Mouse (Mus musculus) v-Abl transformed pro-B cells (cell line): ENCODE measurements around the gene Fdxr.

Experiments used
- in situ Hi-C, 2 experiments: fragments of 400-800 bp; cut with MboI; formaldehyde crosslinking; loops; one replicate each; pipeline ENCODE4 v1.15.1; 2025; ENCODE audit not compliant: unreplicated experiment in 2 of 2

Fdxr gene

DNA sequence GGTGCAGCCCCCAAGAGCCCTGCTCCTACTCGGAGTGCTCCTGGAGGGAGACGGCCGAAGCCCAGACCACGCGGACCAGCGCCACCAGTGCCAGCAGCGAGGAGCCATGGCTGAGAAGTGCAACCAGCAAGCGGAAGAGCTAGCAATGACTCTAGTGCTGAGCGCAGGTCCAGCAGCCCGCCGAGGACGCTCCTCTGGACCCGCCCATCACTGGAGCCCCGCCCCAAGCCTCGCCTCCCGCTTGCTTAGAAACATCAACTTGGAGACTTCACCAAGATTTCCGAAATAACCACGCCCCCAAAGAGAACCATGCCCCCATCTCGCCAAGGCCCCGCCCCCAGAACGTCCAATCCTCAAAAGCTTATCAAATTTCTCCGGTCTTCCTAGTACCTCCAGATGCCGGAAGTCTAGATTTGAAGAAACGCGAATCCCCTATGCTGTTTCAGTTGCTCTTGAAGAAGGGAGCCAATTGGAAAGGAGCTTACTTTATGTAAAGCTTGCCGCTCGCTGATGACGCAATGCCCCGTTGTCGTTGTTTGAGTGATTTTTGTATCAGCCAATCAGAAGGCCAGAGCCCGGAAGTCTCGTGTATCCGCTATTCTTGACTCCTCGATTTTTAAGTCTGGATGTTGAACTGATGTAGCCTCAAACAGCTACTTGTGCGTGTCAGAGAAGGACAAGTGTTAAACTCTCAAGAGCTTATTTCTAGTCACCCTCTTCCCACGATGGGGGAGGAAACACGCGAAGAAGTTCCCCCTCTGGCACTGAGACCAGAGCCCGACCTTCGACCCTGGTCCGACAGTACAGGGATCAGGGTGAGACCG is at the start of gene Fdxr:
Gene Fdxr (minus strand): TSS at position 271 of the 824 bp plus-strand sequence.
- in situ Hi-C loops = loop anchor here in 1 of 2 experiments (10.0 kb wide), 1 partner anchor 182 kb away; the partner anchor contains the start of gene Rab37

DNA sequence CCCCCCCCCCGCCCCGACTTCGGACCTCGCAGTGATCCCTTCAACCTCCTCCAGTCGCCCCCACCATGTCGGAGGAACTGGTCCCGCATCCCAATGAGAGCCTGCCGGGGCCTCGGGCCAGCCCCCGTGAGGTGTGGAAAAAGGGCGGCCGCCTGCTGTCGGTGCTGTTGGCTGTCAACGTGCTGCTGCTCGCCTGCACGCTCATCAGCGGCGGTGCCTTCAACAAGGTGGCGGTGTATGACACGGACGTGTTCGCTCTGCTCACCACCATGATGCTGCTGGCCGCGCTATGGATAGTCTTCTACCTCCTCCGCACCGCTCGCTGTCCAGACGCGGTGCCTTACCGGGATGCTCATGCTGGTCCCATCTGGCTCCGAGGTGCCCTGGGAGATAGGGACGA is 46.5 kb upstream of the Fdxr start:
- in situ Hi-C loops = no loop called here

DNA sequence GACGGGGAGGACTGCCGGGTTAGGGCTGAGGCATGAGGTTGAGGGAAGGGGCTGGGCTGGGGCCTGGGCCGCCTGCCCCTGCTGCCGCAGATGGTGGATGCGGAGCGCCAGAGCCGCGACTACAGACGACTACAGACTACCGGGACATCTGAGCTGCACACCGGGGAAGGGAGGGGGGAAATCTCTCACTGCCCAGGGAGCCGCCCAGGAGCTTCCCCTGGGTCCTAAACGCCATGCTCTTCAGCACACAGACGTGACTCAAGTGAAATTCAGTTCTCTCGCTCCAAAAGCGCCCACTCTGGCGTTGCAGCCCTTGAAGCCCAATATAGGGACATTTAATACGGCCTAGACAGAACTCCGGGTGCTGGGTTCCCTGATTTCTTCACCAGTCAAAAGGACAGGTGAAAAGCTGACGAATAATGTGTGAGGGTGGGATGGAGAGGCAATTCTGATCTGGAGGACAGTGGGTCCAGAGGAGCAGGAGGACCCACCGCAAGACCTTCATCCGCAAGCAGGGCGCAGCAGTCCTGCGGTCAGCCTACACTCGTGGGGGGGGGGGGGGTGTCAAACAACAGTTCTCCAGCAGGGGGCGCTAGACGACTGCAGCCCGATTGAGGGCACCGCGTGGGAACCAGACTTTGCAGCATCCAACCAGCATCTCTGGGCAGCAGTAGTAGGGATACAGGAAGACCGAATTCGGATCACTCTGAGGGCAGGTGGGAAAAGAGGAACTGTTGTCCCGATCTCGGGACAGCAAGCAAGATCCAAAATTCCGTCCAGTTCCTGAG is 45.2 kb upstream of the Fdxr start, which contains the start of gene Ush1g:
Gene Ush1g (minus strand): TSS at position 136 of the 788 bp plus-strand sequence.
- in situ Hi-C loops = no loop called here

DNA sequence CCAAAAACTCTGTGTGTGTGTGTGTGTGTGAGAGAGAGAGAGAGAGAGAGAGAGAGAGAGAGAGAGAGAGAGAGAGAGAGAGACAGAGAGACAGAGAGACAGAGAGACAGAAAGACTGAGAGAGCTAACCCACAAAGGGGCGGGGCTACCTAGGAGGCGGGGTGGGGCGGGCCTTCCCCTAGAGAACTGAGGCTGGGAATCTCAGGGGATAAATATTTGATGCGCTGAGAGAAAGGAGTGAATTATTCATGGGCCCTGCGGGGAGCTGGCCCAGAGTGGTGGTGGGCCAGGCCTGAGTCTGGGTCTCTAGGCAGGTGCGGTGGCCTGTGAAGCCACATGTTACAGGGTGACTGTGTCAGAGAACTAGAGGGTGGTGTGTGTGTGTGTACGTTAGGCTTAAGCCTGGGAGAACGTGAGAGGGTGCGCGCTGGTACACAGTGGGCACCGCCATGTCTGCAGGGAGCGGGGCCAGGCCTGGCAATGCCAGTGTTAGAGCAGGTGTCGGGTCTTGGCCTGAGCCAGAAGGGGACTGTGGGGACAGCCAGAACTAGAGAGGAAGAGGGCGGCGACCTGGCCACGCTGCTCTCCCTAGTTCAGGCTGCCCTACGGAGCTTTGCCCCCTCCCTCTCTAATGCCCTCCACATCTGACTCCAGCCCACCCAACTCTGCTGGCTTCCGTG is 43.0 kb upstream of the Fdxr start:
- in situ Hi-C loops = no loop called here

DNA sequence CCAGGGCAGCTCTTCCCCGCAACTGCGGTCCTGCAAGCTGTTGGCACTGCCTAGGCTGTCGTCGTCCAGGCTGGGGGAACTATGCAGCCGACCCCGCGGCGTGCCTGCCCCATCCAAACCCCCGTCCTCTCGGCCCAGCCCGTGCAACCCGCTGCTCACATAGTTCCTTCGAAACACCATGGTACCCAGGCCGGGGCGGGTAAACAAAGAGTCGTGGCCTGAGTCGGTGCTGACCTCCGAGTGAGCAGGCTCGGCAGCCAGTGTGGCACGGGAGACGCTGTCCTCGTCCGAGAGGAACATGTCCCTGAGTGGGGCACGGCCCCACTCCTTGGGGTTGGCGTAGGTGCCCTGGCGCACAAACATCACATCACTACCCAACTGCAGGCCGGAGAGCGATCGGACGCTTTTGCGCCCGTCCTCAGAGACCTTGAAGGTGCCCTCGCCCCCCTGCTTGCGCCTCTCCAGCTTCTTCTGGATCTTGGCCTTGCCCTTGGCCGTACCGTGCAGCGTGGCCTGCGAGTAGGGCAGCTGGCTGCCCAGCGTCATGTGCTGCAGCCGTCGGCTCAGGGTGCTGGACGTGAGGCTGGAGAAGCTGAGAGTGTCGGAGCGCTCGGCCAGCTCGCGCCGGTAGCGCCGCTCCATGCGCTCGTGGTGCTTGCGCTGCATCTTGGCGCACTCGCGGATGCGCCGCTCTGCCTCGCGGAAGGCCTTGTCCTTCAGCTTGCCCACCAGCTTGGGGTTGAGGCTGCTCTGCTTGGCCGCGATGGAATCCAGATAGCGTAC is 41.6 kb upstream of the Fdxr start:
- in situ Hi-C loops = no loop called here

DNA sequence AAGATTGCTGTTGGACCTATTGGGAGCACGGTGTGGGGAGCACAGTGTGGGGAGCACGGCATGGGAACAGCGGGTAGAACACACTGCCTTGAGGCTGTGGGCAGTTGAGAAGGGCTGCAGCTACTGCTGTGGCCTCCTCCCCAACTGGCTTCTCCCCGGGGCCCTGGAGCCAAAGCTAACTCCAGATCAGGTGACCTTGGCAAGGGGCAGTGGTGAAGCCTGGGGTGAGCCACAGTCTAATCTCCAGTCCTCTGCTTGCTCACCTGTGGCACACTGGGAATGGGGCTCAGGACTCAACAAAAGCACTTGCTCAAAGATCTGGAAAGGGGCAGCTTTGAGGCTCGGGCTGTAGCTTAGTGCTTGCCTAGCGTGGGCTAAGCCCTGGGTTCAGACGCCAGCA is 40.4 kb upstream of the Fdxr start:
- in situ Hi-C loops = no loop called here

DNA sequence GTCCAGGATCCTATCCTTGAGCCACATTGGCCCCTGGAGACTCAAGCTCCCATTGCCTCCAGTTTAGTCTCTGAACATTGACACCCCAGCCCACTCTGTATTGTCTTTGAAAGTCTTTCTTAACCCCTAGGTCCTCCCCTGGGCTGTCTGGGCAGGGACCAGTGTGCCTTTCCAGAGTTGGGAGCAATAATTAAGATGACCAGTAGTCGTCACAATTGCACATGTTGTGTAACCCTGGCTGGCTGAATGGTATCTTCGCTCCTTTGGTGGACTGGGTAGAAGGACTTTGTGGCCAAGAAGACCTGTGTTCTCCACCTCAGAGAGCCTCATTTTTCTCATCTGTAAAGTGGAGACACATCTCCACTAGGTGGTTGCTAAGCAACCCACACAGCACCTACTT is 37.4 kb upstream of the Fdxr start:
- in situ Hi-C loops = no loop called here

DNA sequence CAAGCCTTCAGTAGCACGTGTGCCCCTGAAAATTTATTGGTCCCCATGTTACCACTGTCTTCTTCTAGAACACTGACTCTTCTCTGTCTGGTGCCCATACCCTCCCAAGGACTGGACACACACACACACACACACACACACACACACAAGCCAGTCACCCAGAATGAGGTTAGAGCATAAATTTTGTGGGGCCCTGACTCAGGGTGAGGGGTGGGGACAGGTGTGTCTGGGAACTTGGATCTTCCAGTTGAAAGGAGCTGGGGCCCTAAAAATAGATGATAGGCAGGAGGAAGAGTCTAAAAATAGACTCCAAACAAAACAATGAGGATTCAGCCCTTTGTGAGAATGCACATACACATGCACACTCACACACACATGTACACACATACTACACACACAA is 31.9 kb upstream of the Fdxr start:
- in situ Hi-C loops = no loop called here

DNA sequence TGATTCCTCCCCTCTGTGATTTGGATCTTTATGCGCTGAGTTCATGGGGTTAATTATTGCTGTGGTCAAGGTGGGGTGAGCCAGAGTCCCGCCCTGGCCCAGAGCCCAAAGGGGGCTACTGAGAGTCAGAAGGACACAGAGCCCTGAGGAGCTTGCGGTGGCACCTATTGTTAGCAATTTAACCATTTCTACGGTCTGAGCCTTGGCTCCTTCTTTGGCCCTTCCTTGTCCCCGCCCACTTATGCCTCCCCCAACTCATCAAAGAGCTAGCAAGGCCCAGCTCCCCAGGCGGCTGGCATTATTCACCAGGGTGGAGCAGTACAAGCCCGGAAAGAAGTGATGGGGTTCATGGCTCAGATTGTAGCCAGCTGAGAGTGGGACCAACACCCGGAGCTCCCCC is 30.0 kb upstream of the Fdxr start, which contains the start of gene Otop2:
Gene Otop2 (plus strand): TSS at position 301 of the 400 bp plus-strand sequence.
- in situ Hi-C loops = no loop called here

DNA sequence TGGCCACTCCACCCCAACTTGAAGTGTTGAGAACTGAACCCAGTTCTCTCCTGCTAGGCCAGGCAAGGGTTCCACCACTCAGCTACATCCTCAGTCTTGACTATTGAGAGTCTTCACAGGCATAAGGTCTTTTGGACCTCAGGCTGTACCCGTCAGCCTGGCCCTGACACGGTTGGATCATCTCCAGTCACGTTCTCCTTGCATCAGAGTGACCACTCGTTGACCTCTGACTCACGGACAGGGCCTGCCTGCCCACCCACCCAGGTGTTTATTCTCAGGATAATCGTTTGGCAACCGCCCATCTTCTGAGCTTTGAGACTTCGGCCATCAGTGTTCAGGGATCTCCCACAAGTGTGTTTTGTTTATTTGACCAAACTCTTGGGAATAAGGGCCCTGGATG is 26.3 kb upstream of the Fdxr start:
- in situ Hi-C loops = no loop called here

DNA sequence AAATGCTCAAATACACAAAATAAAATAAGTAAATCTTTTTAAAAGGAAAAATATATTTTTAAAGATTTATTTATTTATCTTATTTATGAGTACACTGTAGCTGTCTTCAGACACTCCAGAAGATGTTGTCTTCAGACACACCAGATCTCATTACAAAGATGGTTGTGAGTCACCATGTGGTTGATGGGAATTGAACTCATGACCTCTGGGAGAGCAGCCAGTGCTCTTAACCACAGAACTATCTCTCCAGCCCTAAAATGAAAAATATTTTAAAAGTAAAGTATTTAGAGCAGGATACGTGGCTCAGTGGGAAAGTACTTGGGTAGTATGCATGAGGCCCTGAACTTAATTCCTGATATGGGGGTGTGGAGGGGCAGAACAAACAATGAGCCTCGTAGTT is 24.5 kb upstream of the Fdxr start:
- in situ Hi-C loops = no loop called here

DNA sequence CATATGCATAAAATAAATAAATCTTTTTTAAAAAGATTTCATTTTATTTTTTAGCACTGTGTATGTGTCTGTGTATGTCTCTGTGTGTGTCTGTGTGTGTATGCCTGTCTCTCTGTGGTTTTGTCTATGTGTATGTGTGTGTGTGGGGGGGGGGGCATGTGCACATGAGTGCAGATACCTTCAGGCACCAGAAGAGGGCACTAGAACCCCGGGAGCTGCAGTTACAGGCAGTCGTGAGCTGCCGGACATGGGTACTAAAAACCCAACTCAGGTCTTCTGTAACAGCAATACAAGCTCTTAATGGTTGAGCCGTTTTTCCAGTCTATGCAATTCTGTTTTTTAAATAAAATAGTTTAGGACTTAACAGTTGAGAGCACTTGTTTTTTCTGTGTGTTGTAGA is 23.9 kb upstream of the Fdxr start:
- in situ Hi-C loops = no loop called here

DNA sequence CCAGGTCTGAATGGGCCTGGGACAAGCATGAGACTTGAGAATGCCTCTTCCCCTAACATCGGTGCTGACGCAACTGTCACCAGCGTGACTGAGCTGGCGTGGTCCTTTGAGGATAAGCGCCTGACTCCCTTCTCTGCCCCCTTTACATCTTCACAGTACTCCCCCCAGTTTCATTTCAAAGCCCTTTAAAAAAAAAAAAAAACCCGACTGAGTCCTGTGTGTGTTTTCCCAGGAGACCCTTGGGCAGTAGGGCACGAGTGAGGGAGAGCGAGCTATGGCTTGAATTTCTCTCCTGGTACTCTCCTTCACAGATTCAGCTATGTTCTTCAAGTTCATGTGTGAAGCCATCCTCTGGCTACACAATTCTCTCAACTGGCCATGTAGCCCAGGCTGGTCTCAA is 21.3 kb upstream of the Fdxr start:
- in situ Hi-C loops = no loop called here

DNA sequence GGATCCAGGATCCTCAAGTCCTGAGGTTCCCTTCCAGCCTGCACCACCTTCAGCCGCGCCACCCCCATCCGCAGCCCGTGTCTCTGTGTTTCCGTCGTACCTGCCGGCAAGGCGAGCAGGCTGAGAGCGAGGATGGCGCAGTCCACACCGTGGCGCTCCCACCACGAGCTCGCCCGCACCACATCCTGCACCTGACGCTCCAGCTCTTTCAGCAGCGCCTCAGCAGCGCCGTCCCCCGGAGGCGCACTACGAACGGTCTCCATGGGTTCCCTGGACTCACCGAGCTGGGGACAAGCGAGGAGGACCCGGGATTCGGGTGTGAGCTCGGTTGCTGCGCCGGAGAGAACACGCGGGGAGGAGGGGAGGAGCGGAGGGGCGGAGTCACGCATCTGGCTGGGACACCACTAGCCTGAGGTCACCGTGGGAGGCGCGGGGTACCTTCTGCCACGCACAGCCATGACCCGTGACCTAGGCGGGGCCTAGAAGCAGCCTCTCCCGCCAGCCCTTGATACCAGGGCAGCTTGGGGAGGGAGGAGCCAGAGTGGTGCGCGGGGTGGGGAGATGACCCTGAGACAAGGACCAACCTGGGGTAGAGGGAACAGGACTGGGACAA is 20.5 kb upstream of the Fdxr start, which contains the start of gene Fads6:
Gene Fads6 (minus strand): TSS at position 450 of the 613 bp plus-strand sequence.
- in situ Hi-C loops = no loop called here

DNA sequence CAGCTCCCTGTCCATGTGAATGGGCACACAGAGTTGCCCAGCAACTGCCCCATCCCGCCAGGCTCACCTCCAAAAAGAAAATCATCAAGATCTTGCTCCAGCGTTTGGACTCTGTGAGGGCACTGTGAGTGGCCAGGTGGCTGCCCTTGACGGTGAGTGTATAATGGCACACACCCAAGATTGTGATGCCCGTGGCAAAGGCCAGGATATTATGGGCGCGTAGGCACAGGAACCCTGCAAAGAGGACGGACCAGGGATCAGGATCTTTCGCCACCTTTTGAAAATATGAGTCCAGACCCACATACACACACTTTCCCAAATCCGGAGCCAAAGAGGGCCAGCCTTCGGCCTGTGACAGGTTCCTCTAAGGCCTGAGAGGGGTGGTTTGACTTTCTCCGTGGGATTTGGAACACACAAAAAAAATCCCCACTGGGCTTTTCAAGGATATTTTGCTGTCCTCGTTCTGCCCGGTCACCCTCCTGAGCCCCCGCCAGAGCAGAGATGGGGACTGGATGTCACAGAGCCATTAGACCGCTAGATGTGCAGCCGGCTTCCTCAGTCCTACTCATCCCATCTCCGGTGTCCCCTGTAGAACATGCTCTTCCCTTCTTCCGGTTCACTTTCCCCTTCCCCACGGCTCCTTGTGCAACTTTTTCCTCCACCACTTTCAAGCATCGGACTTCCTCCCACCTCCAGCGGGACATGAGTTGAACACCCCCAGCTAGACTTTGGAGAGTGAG is 19.8 kb upstream of the Fdxr start:
- in situ Hi-C loops = no loop called here

DNA sequence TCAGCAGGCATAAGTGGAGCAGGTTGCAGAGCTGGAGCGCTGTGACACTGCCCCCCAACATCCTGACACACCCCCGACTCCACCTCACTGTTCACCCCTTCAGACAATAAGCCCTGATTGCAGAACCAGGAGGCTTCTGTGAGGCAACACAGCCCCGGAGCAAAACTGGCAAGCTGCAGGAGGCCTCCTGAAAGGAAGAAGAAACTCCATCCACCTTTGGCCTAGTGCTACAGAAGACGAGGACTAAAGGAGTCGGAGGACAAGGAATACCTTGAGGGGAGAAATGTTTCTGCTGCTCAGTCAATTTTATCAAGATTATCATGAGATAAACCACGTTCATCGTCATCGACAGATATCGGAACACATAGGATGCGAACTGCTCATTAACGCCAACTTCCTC is 19.1 kb upstream of the Fdxr start:
- in situ Hi-C loops = no loop called here

DNA sequence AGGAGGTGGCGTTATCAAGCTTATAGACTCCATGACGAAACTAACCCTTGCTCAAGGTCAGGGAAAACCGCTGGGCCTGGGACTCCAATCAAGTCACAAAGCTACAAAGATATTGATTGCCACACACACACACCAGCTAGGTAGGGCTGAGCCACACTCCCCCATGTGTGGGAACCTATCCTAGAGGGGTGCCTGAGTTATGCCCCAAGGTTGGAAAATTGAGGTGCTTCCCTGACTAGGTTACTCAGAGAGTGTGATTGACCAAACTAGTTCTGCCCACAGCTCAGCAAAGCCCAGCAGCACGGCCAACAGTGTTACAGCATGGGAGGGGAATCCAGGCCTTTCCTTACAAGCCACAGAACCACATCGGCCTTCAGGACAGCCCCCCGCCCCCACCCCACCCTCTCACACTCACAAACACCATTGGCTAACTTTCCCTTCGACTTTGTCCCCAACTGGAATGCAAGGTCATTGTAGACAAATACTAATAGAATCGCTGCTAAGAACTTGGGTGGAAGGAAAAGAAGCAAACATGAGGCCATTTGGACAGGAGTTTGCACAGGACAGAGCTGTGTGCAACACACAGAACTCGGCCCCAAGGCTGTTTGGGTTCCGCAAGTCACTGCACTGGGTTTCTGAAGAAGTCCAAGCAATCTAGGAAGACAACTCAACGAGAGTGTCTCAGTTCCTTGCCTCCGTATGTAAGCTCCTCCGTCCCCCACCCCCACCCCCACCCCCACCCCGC is 16.0 kb upstream of the Fdxr start:
- in situ Hi-C loops = no loop called here

DNA sequence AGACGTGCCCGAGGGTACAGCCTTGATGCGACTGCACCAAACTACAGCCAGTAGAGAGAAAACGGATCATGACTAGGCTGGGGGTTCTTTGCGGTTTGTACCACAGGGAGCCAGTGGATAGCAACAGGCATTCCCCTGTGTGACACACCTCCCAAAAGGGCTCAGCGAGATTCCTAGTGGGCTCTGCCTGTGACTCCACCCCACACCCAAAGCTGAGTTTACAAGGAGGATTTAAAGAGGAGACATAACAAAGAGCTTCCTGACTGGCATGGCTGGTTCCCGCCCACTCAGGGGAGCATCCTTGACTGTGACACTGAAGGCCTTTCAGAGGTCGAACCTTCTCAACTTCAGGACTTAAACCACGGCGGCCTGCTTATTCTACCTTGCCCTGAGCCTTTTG is 14.7 kb upstream of the Fdxr start:
- in situ Hi-C loops = no loop called here

DNA sequence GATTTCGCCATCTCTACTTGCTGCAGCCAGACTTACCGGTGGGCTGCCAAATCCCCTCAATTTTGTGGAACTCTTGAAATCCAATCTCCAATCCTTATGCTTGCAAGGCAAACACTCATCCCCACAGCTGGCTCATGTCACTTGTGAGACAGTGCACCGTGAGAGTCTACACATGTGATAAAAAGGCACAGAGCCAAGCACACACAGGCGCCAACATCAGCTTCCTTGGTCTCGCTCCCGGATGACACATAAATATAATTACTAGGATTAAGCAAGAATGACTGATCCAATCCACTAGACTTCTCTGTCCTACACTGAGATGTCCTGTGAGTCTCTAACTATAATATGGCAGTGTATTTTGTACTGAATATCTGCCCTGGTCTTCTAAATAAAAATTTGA is 14.1 kb upstream of the Fdxr start:
- in situ Hi-C loops = no loop called here
